Mouse (Mus musculus): ENCODE results near the gene Lgals12. TPM values are rescaled to one million over a fixed set of nuclear protein-coding genes. Genes with fewer than 3 reads are reported as not detected.

The Lgals12 gene
- polyA plus RNA-seq, 1 experiment: 0.31 TPM

DNA sequence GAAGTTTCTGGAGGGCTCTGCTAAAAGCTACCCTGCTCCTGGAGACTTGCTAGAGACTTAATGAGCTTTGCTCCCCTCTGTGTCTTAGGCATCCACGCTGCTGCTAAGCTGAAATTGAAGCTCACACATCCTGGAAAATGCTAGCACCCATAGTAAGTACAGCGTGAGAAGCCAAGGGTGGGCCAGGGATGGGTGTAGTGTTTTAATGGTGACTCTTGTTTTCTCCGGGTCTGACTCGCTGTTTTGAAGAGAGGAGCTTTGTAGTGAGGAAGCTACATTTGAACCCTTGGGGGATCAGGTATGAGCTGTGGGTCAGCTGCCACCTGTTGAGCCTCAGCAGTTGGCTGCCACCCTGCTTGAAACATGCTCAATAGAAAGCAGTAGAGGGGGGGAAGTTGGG, 49.1 kb downstream of the Lgals12 start:
- H3K27me3 ChIP-seq (ENCODE audit: control insufficient read depth, insufficient read depth, insufficient read length): no peaks in the 10 kb centered on the region
- H3K4me2 ChIP-seq (ENCODE audit: low read depth): peak overlapping the region; percentile 86
- TF ChIP-seq USF1 (IDR thresholded peaks at IDR 0.05; ENCODE audit: low read depth) (no peak), MYOG (IDR thresholded peaks at IDR 0.05; ENCODE audit: control insufficient read depth in 1 of 3, insufficient read depth in 1 of 3, insufficient read length in 2 of 3, low read depth in 2 of 3) (peak in 1 of 3 experiments; percentile 53), REST (IDR thresholded peaks at IDR 0.05; ENCODE audit: insufficient read depth, insufficient read length) (no peak), MYOD1 (IDR thresholded peaks at IDR 0.05; ENCODE audit: control insufficient read depth in 1 of 3, insufficient read length in 2 of 3, low read depth in 2 of 3) (peak in 2 of 3 experiments; percentile 23 to 50), TCF12 (IDR thresholded peaks at IDR 0.05; ENCODE audit: insufficient read depth, poor library complexity, severe bottlenecking) (no peak), E2F4 (IDR thresholded peaks at IDR 0.05; ENCODE audit: insufficient read depth) (no peak), POLR2AphosphoS2 (IDR thresholded peaks at IDR 0.05; ENCODE audit: insufficient read length, low read depth) (no peak), TCF3 (IDR thresholded peaks at IDR 0.05; ENCODE audit: insufficient read length, low read depth) (no peak), MAX (IDR thresholded peaks at IDR 0.05; ENCODE audit: low read depth) (no peak), CEBPB (IDR thresholded peaks at IDR 0.05; ENCODE audit: insufficient read depth, poor library complexity, severe bottlenecking) (no peak)
- no peaks in the 10 kb centered on the region for H3K79me2 ChIP-seq (ENCODE audit: control insufficient read depth, insufficient read depth)
- H3ac ChIP-seq (ENCODE audit: control insufficient read depth, insufficient read length): peak overlapping the region; percentile 55
- H3K36me3 ChIP-seq (ENCODE audit: control insufficient read depth, insufficient read depth): no peaks in the 10 kb centered on the region
- peak overlapping the region; percentile 47 for H3K4me3 ChIP-seq

DNA sequence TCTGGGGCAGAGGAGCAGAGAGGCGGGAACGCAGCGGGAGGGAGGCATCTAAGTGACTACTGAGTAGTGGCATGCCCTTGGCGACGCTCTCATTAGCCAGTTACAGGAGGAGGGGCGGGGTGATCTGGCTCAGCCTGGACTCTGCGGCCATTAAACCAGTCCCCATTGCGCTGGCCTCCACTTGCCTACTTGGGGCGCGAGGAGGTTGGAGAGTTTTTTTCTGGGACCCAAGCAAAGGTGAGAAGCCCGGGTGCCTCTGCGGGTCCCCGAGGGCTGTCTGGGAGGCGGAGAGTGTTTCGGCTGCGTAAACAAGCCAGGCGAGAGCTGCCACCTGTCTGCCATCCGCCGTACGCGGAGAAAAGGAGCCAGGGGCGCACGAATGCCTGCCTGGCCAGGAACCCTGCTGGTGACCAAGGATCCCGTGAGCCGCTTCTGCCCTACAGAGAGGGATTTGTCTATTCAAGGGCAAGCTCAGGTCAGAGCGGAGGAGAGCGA, 49.6 kb downstream of the Lgals12 start, which contains the start of gene Pla2g16:
Gene Pla2g16 (plus strand): TSS at position 132 of the 495 bp plus-strand sequence.
- no peaks in the 10 kb centered on the region for H3K36me3 ChIP-seq (ENCODE audit: control insufficient read depth, insufficient read depth)
- H3ac ChIP-seq (ENCODE audit: control insufficient read depth, insufficient read length): peak within 1 kb of the TSS; percentile 55
- H3K27me3 ChIP-seq (ENCODE audit: control insufficient read depth, insufficient read depth, insufficient read length): no peaks in the 10 kb centered on the region
- H3K79me2 ChIP-seq (ENCODE audit: control insufficient read depth, insufficient read depth): no peaks in the 10 kb centered on the region
- peak within 1 kb of the TSS; percentile 86 for H3K4me2 ChIP-seq (ENCODE audit: low read depth)
- peak within 1 kb of the TSS; percentile 47 for H3K4me3 ChIP-seq
- TF ChIP-seq REST (IDR thresholded peaks at IDR 0.05; ENCODE audit: insufficient read depth, insufficient read length): no peak
- TF ChIP-seq MAX (IDR thresholded peaks at IDR 0.05; ENCODE audit: low read depth): no peak
- peak in 1 of 3 experiments; percentile 35 for TF ChIP-seq MYOD1 (IDR thresholded peaks at IDR 0.05; ENCODE audit: control insufficient read depth in 1 of 3, insufficient read length in 2 of 3, low read depth in 2 of 3)
- peak in 1 of 3 experiments; percentile 58 for TF ChIP-seq MYOG (IDR thresholded peaks at IDR 0.05; ENCODE audit: control insufficient read depth in 1 of 3, insufficient read depth in 1 of 3, insufficient read length in 2 of 3, low read depth in 2 of 3)
- no peak for TF ChIP-seq TCF3 (IDR thresholded peaks at IDR 0.05; ENCODE audit: insufficient read length, low read depth)
- peak; percentile 77 for TF ChIP-seq POLR2A (IDR thresholded peaks at IDR 0.05; ENCODE audit: insufficient read length, low read depth)
- peak; percentile 85 for TF ChIP-seq POLR2AphosphoS2 (IDR thresholded peaks at IDR 0.05; ENCODE audit: insufficient read length, low read depth)
- no peak for TF ChIP-seq E2F4 (IDR thresholded peaks at IDR 0.05; ENCODE audit: insufficient read depth)
- TF ChIP-seq USF1 (IDR thresholded peaks at IDR 0.05; ENCODE audit: low read depth): no peak

DNA sequence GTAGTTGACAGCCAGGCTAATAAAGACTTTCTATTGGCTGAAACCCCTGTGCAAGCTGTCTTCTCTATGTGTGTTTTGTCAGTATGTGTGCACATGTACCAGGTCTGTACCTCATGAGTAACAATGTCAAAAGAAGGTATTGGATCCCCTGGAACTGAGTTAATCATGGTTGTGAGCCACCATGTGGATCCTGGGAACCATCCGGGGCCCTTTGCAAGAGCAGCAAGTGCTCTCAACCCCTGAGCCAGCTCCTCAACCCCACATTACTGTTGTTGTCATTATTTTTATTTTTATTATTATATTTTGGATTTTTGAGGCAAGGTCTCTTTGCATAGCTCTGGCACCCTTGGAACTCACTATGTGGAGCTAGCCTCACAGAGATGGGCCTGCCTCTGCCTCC, 50.4 kb downstream of the Lgals12 start:
- Histone ChIP-seq H3K4me2 (ENCODE audit: low read depth) (no peak overlapping the region), H3K4me3 (peak overlapping the region; percentile 47), H3K79me2 (ENCODE audit: control insufficient read depth, insufficient read depth) (no peaks in the 10 kb centered on the region), H3ac (ENCODE audit: control insufficient read depth, insufficient read length) (no peak overlapping the region), H3K27me3 (ENCODE audit: control insufficient read depth, insufficient read depth, insufficient read length) (no peaks in the 10 kb centered on the region), H3K36me3 (ENCODE audit: control insufficient read depth, insufficient read depth) (no peaks in the 10 kb centered on the region)
- no peak for TF ChIP-seq MYOG (IDR thresholded peaks at IDR 0.05; ENCODE audit: control insufficient read depth in 1 of 3, insufficient read depth in 1 of 3, insufficient read length in 2 of 3, low read depth in 2 of 3)
- no peak for TF ChIP-seq E2F4 (IDR thresholded peaks at IDR 0.05; ENCODE audit: insufficient read depth)
- TF ChIP-seq POLR2AphosphoS2 (IDR thresholded peaks at IDR 0.05; ENCODE audit: insufficient read length, low read depth): no peak
- TF ChIP-seq POLR2A (IDR thresholded peaks at IDR 0.05; ENCODE audit: insufficient read length, low read depth): no peak
- no peak for TF ChIP-seq USF1 (IDR thresholded peaks at IDR 0.05; ENCODE audit: low read depth)
- TF ChIP-seq SRF (IDR thresholded peaks at IDR 0.05; ENCODE audit: control insufficient read depth, insufficient read length, low read depth): no peak

DNA sequence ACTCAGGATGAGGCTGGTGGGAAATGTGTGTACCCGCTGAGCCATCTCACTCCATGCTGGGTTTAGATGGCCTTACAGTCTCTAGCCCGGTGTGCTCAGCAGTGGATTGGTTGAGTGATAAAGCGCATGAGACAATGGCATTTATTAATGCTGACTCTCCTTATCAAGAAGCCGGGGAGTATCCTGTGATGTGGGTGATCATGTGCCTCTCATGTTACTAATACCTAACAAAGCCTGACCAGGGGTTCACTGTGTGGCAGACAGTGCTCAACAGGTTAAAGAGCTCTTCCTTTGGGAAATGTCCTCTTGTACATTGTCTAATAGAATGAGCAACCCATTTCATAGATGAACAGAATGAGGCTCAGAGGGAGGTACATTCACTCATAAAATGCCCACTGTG, 52.1 kb downstream of the Lgals12 start:
- Histone ChIP-seq H3K4me2 (ENCODE audit: low read depth) (no peak overlapping the region), H3K4me3 (no peak overlapping the region), H3K79me2 (ENCODE audit: control insufficient read depth, insufficient read depth) (no peaks in the 10 kb centered on the region), H3ac (ENCODE audit: control insufficient read depth, insufficient read length) (no peak overlapping the region), H3K36me3 (ENCODE audit: control insufficient read depth, insufficient read depth) (no peaks in the 10 kb centered on the region), H3K27me3 (ENCODE audit: control insufficient read depth, insufficient read depth, insufficient read length) (no peaks in the 10 kb centered on the region)
- TF ChIP-seq MYOD1 (IDR thresholded peaks at IDR 0.05; ENCODE audit: control insufficient read depth in 1 of 3, insufficient read length in 2 of 3, low read depth in 2 of 3): no peak
- TF ChIP-seq SRF (IDR thresholded peaks at IDR 0.05; ENCODE audit: control insufficient read depth, insufficient read length, low read depth): no peak
- no peak for TF ChIP-seq REST (IDR thresholded peaks at IDR 0.05; ENCODE audit: insufficient read depth, insufficient read length)
- TF ChIP-seq USF1 (IDR thresholded peaks at IDR 0.05; ENCODE audit: low read depth): no peak
- TF ChIP-seq CEBPB (IDR thresholded peaks at IDR 0.05; ENCODE audit: insufficient read depth, poor library complexity, severe bottlenecking): no peak
- TF ChIP-seq TCF3 (IDR thresholded peaks at IDR 0.05; ENCODE audit: insufficient read length, low read depth): no peak
- no peak for TF ChIP-seq POLR2A (IDR thresholded peaks at IDR 0.05; ENCODE audit: insufficient read length, low read depth)
- no peak for TF ChIP-seq MAX (IDR thresholded peaks at IDR 0.05; ENCODE audit: low read depth)
- no peak for TF ChIP-seq POLR2AphosphoS2 (IDR thresholded peaks at IDR 0.05; ENCODE audit: insufficient read length, low read depth)
- TF ChIP-seq MYOG (IDR thresholded peaks at IDR 0.05; ENCODE audit: control insufficient read depth in 1 of 3, insufficient read depth in 1 of 3, insufficient read length in 2 of 3, low read depth in 2 of 3): no peak
- no peak for TF ChIP-seq TCF12 (IDR thresholded peaks at IDR 0.05; ENCODE audit: insufficient read depth, poor library complexity, severe bottlenecking)
- no peak for TF ChIP-seq E2F4 (IDR thresholded peaks at IDR 0.05; ENCODE audit: insufficient read depth)

DNA sequence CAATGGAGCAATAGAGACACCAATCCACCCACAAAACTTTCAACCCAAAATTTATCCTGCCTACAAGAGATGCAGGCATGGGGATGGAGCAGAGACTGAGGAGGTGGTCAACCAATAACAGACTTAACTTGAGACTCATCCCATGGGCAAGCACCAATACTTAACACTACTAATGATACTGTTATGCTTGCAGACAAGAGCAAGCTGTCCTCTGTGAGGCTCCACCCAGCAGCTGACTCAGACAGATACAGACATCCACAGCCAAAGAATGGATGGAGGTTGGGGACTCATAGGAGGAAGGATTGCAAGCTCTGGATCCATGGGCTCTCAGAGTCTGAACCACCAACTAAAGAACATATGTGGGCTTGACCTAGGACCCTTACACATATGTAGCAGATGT, 53.6 kb downstream of the Lgals12 start:
- no peak overlapping the region for H3K4me2 ChIP-seq (ENCODE audit: low read depth)
- TF ChIP-seq SRF (IDR thresholded peaks at IDR 0.05; ENCODE audit: control insufficient read depth, insufficient read length, low read depth) (no peak), USF1 (IDR thresholded peaks at IDR 0.05; ENCODE audit: low read depth) (no peak), MAX (IDR thresholded peaks at IDR 0.05; ENCODE audit: low read depth) (no peak), REST (IDR thresholded peaks at IDR 0.05; ENCODE audit: insufficient read depth, insufficient read length) (no peak), TCF3 (IDR thresholded peaks at IDR 0.05; ENCODE audit: insufficient read length, low read depth) (no peak), CEBPB (IDR thresholded peaks at IDR 0.05; ENCODE audit: insufficient read depth, poor library complexity, severe bottlenecking) (no peak), MYOG (IDR thresholded peaks at IDR 0.05; ENCODE audit: control insufficient read depth in 1 of 3, insufficient read depth in 1 of 3, insufficient read length in 2 of 3, low read depth in 2 of 3) (no peak), MYOD1 (IDR thresholded peaks at IDR 0.05; ENCODE audit: control insufficient read depth in 1 of 3, insufficient read length in 2 of 3, low read depth in 2 of 3) (no peak), E2F4 (IDR thresholded peaks at IDR 0.05; ENCODE audit: insufficient read depth) (no peak)
- no peak overlapping the region for H3K4me3 ChIP-seq
- H3ac ChIP-seq (ENCODE audit: control insufficient read depth, insufficient read length): no peak overlapping the region
- H3K79me2 ChIP-seq (ENCODE audit: control insufficient read depth, insufficient read depth): no peaks in the 10 kb centered on the region
- no peaks in the 10 kb centered on the region for H3K36me3 ChIP-seq (ENCODE audit: control insufficient read depth, insufficient read depth)
- H3K27me3 ChIP-seq (ENCODE audit: control insufficient read depth, insufficient read depth, insufficient read length): no peaks in the 10 kb centered on the region

All from myocyte (in vitro differentiated cells).